Mouse (Mus musculus) small intestine, adult 2 months (tissue): ENCODE measurements around the gene Xylt1. TPM values are rescaled to one million over a fixed set of nuclear protein-coding genes. Genes with fewer than 3 reads are reported as not detected.

Source experiments
- H3K27ac ChIP-seq: fragments of 200-500 bp; 2 replicates; pipeline ENCODE4 v1.5.1; 2012; ENCODE audit warnings: low read depth, low read length, control low read depth, inconsistent platforms; ENCODE audit not compliant: insufficient read depth
- H3K27me3 ChIP-seq: fragments of 200-500 bp; 2 replicates; pipeline ENCODE4 v1.6.1; 2012; ENCODE audit warnings: mild to moderate bottlenecking, moderate library complexity, low read length, inconsistent platforms; ENCODE audit not compliant: control insufficient read depth, insufficient read depth
- H3K36me3 ChIP-seq: fragments of 200-500 bp; 2 replicates; pipeline ENCODE4 v1.6.1; 2012; ENCODE audit warnings: mild to moderate bottlenecking, low read length, control low read depth, inconsistent platforms; ENCODE audit not compliant: control insufficient read depth, insufficient read depth
- H3K4me1 ChIP-seq: fragments of 200-500 bp; 2 replicates; pipeline ENCODE4 v1.6.1; 2012; ENCODE audit warnings: low read length, inconsistent platforms, mixed read lengths; ENCODE audit not compliant: control insufficient read depth, insufficient read depth, insufficient read length
- H3K4me3 ChIP-seq: fragments of 200-500 bp; 2 replicates; pipeline ENCODE4 v1.5.1; 2012; ENCODE audit warnings: low read depth, mild to moderate bottlenecking, control low read depth, inconsistent platforms, low read length, moderate library complexity
- CTCF ChIP-seq: fragments of 200-500 bp; IDR thresholded peaks from 2 replicates; pipeline ENCODE4 v1.5.1; 2012; ENCODE audit warnings: low read depth, mild to moderate bottlenecking, control low read depth, inconsistent platforms, low read length, moderate library complexity, mixed read lengths; ENCODE audit not compliant: insufficient replicate concordance, insufficient read length; ENCODE audit errors: extremely low read depth
- POLR2A ChIP-seq: fragments of 200-500 bp; IDR thresholded peaks from 2 replicates; pipeline ENCODE4 v1.6.1; 2012; ENCODE audit warnings: low read depth, mild to moderate bottlenecking, control low read depth, inconsistent platforms, low read length, moderate library complexity
- WGBS: fragments of 180-500 bp; shearing (Covaris S2); methylation state at CpG from one replicate; pipeline ENCODE4 v1.1.7; 2018; 5-methylcytosine and 5-hydroxymethylcytosine counted together
- polyA plus RNA-seq: library from polyadenylated mRNA; depleted of rRNA; stranded (reverse); fragments of >200 nt; gene quantifications from 2 replicates; pipeline ENCODE4 v1.2.3, GENCODE M21; 2012

Gene Xylt1
- polyA plus RNA-seq, 1 experiment: 2.9 TPM

DNA sequence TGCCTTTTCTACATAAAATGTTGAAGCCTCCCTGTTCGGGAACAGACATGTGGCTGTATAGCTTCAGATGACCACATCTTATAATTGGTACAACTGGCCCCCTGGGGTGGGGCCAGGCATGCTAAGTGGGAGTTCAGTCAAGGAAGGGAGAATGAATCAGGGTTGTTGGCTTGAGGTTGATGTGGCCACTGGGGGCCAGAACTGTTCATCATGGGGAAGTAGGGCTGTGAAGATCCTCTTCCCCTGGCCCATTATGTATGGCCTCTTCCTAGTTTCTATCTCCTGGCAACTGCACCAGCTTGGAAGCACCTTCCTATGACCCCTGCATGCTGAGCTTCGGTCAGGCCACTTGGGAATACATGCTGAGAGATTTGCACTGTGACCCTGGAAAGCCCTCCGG is 145.8 kb downstream of the Xylt1 start:
- H3K4me3 ChIP-seq: no peak overlapping the region
- H3K27me3 ChIP-seq: no peaks in the 10 kb centered on the region
- no peaks in the 10 kb centered on the region for H3K4me1 ChIP-seq
- 93% methylated on average over 3 of the region's 3 CpGs for WGBS
- no peak overlapping the region for H3K27ac ChIP-seq
- H3K36me3 ChIP-seq: no peaks in the 10 kb centered on the region
- TF ChIP-seq POLR2A (no peak), CTCF (no peak)

DNA sequence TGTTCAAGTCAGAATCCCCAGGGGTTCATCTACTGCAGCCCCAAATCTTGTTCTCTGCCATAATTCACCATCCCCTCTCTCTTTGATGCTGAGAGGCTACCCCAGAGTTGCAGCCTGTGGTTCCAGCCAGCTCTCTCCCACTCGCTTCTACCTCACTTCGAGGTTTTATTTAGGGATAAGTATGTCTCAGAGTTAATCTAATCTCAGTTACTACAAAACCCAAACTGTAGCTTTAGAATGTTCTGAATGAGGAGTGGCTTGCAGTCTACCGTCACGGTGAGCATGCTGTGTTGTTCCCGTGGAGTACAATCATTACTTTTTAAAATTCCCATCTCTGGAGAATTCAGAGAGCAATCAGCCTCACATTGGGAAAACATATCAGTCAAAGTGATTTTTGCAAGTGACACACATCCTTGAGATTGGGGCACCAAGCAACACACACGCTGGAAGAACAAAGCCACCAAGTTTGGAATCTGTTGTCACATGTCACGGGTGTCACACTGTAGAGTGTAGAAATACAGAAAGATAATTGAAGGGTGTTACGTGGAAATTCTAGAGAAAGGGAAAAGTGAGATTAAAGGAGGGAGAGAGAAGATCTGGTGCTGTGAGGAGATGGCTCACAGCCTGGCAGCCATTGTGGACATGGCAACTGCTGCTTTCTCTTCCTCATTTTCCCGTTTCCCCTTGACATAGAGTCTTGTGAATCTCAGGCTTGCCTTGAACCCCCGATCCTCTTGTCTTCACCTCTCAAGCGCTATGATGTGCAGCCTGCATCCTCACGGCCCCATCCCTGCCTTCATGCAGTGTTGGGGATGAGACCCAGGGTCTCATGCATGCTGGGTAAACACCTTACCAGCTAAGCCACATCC is 149.2 kb downstream of the Xylt1 start:
- WGBS: 86% methylated on average over 12 of the region's 12 CpGs
- Histone ChIP-seq H3K27me3 (no peaks in the 10 kb centered on the region), H3K36me3 (no peaks in the 10 kb centered on the region), H3K4me3 (no peak overlapping the region), H3K27ac (no peak overlapping the region), H3K4me1 (no peaks in the 10 kb centered on the region)
- no peak for TF ChIP-seq POLR2A
- TF ChIP-seq CTCF: no peak

DNA sequence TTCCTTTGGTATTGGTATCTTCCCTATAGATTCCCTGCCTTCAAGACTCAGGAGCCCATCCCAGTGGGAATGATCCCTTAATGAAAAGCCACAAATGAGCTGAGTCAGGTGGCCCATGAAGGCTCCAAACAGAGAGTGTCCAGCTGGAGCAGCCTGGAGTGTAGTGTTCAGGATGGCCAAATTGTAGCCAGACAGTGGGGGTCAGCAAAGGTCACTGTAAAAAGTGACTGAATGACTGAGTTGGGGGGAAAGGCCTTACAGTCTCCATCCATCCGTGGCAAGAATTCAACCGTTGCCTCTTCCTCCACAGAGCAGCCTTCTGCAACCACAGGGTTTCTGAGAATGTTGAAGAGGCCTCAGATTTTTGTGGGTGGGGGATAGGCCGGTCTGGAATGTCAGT is 151.9 kb downstream of the Xylt1 start:
- no peaks in the 10 kb centered on the region for H3K36me3 ChIP-seq
- no peaks in the 10 kb centered on the region for H3K4me1 ChIP-seq
- H3K27ac ChIP-seq: no peak overlapping the region
- WGBS: 69% methylated on average over 3 of the region's 3 CpGs
- H3K27me3 ChIP-seq: no peaks in the 10 kb centered on the region
- TF ChIP-seq CTCF (no peak), POLR2A (no peak)
- no peak overlapping the region for H3K4me3 ChIP-seq

DNA sequence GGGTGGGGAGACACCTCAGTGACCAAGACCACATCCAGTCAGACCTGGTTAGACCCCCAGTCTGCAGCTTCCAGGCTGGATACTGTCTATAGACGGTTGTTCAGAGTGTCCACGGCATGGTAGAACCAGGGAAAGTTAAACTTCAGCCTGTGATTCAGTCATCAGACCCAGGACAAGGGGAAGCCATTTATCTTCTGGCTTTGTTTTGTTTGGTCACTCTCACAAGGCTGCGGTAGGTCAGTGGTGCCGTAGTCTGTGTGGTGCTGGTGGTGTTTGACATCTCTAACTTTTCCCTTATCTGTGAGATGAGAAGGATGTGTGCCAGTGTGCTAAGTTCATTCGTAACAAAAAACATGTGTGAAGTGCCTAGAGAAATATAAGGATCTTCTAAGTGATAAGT is 152.4 kb downstream of the Xylt1 start:
- H3K4me1 ChIP-seq: no peaks in the 10 kb centered on the region
- no peaks in the 10 kb centered on the region for H3K27me3 ChIP-seq
- WGBS: 74% methylated on average over 5 of the region's 5 CpGs
- no peak overlapping the region for H3K4me3 ChIP-seq
- H3K27ac ChIP-seq: no peak overlapping the region
- TF ChIP-seq CTCF (no peak), POLR2A (no peak)
- H3K36me3 ChIP-seq: no peaks in the 10 kb centered on the region

DNA sequence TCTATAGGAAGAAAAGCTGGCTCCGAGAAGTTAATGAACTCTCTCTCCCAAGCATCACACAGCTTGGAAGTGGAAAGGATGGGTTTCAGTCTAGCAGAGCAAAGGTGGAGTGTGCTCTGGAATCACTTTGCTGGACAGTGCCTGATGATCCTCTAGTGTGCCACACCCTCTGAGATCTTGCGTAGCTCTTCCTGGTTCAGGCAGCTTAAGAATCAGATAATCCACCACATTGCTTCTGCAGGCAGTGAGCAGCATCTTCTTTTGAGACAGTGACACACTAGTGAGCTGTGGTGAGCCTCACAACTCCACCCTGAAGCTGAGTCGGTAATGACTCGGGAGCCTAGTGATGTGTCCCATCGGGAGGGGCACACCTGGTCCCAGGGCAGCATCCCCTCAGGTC is 159.2 kb downstream of the Xylt1 start:
- H3K27me3 ChIP-seq: no peaks in the 10 kb centered on the region
- TF ChIP-seq POLR2A: no peak
- no peak for TF ChIP-seq CTCF
- no peak overlapping the region for H3K4me3 ChIP-seq
- H3K4me1 ChIP-seq: no peaks in the 10 kb centered on the region
- WGBS: 66% methylated on average over 5 of the region's 5 CpGs
- no peaks in the 10 kb centered on the region for H3K36me3 ChIP-seq
- no peak overlapping the region for H3K27ac ChIP-seq

DNA sequence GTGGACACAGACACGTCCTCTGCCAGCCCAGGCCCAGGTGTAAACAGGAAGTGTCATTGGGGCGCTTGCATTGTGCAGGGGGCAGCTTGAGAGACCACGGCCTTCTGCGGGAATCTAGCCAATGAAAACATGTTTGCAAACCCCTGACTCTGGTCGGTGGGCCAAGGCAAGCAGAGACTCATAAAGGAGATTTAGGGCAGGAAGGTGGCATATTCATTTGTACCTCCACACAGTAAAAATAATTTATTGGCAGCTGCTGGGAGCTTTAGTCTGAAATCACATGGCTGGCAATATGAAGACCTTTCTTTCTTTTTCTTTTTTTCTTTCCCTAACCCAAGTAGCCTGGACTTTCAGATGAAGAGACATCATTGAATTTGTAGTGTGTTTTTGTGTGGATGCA is 159.6 kb downstream of the Xylt1 start:
- Histone ChIP-seq H3K4me3 (no peak overlapping the region), H3K36me3 (no peaks in the 10 kb centered on the region), H3K27me3 (no peaks in the 10 kb centered on the region), H3K4me1 (no peaks in the 10 kb centered on the region), H3K27ac (no peak overlapping the region)
- WGBS: 57% methylated on average over 5 of the region's 5 CpGs
- no peak for TF ChIP-seq CTCF
- TF ChIP-seq POLR2A: no peak

DNA sequence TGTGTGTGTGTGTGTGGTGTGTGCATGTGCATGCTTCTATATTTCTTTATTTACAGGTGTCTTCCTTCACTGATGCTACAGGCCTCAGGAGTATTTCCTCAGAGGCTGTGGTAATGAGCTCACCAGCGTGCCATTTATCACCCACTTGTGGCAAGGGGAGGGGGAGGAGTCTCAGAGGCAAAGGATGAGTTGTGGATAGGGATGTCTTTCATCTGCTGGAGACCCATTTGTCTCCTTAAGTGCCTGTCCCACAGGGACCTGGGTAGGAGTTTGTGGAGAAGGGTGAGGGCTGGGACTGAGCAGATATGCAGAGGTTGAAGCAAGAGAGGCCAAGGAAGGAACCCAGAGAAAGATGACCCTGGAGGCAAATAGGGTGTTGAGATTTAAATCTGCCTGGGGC is 160.3 kb downstream of the Xylt1 start:
- 71% methylated on average over 1 of the region's 1 CpGs for WGBS
- Histone ChIP-seq H3K4me3 (no peak overlapping the region), H3K4me1 (no peaks in the 10 kb centered on the region), H3K36me3 (no peaks in the 10 kb centered on the region), H3K27me3 (no peaks in the 10 kb centered on the region), H3K27ac (no peak overlapping the region)
- TF ChIP-seq CTCF (no peak), POLR2A (no peak)
